Mouse (Mus musculus): ENCODE measurements around the gene Cfap74. TPM values are rescaled to one million over a fixed set of nuclear protein-coding genes. Genes with fewer than 3 reads are reported as not detected.

Gene Cfap74
- polyA plus RNA-seq, 2 experiments: 4.7 to 5.9 TPM

DNA sequence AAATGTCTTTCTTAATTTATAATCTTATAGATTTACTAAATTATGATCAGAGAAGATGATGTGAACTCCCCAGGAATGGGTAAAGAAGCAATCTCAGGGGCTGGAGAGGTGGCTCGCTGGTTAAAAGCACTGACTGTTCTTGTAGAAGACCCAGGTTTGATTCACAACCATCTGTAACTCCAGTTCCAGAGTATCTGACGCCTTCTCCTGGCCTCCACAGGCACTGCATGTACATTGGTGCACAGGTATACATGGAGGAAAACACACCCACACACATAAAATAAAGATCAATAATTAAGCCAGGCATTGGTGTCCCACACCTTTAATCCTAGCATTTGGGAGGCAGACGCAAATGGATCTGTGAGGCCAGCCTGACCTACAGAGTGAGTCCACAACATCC lies 33.8 kb downstream of the Cfap74 start:
- H3K9me3 ChIP-seq (ENCODE audit: control insufficient read depth, low read length): no peaks in the 10 kb centered on the region
- no peak for TF ChIP-seq POLR2A (IDR thresholded peaks at IDR 0.05; ENCODE audit: borderline replicate concordance, extremely low read depth, insufficient read depth, insufficient read length)
- no peaks in the 10 kb centered on the region for H3K27me3 ChIP-seq (ENCODE audit: control insufficient read depth, insufficient read depth, low read length)
- H3K9ac ChIP-seq (ENCODE audit: low read depth, low read length, severe bottlenecking): no peak overlapping the region
- ATAC-seq (ENCODE audit: low FRiP score, low read depth): no peak
- H3K27ac ChIP-seq (replicated peaks; ENCODE audit: low read depth, low read length): no peak overlapping the region
- no peak overlapping the region for H3K4me3 ChIP-seq (replicated peaks; ENCODE audit: low read length)
- H3K4me2 ChIP-seq (replicated peaks; ENCODE audit: low read depth, low read length, severe bottlenecking): no peak overlapping the region
- no peak for DNase-seq (ENCODE audit: low spot score)
- no peaks in the 10 kb centered on the region for H3K36me3 ChIP-seq (ENCODE audit: control insufficient read depth, insufficient read depth, low read length)
- WGBS: 71% methylated on average over 3 of the region's 3 CpGs
- no peaks in the 10 kb centered on the region for H3K4me1 ChIP-seq (ENCODE audit: control insufficient read depth, insufficient read depth, low read length)

DNA sequence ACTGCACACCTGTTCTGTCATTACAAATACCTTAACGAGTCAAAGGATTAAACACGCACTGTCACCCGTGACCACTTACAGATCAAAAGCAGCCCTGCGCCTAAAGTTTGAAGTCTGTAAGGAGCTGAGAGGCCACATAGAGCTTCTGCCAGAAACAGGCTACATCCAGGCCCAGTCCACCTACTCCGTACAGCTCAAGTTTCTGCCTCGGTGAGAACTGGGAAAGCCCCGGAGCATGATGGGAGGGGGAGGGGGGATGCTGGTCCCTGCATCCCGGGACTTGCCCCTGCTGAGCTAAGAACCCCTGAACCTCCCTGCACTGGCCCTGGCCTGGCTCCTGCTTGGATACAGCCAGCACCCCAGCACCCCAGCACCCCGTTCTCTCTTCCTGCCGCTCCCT lies 42.6 kb downstream of the Cfap74 start:
- no peaks in the 10 kb centered on the region for H3K36me3 ChIP-seq (ENCODE audit: control insufficient read depth, insufficient read depth, low read length)
- no peak; the same call in 1 of the 2 replicates for ATAC-seq (ENCODE audit: low FRiP score, low read depth)

DNA sequence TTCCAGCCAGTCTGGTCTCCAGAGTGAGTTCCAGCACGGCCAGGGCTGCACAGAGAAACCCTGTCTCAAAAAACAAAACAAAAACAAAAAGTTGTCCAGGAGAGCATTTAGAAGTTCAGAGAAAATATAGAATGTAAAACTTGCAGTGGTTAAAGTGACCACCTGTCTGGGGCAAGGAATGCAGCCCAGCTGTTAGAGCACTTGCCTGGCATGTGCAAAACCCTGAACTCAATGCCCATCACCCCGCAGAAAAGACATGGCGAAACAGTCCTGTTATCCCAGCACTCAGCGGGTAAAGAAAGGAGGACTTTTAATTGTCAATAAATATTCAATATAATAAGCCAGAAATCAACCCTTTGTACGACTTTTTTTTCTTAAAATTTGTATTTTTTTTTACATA lies 49.6 kb downstream of the Cfap74 start:
- no peak overlapping the region for H3K4me2 ChIP-seq (replicated peaks; ENCODE audit: low read depth, low read length, severe bottlenecking)
- DNase-seq (ENCODE audit: low spot score): no peak
- no peak overlapping the region for H3K27ac ChIP-seq (replicated peaks; ENCODE audit: low read depth, low read length)
- no peak for ATAC-seq (ENCODE audit: low FRiP score, low read depth)
- H3K36me3 ChIP-seq (ENCODE audit: control insufficient read depth, insufficient read depth, low read length): no peaks in the 10 kb centered on the region
- H3K9me3 ChIP-seq (ENCODE audit: control insufficient read depth, low read length): no peaks in the 10 kb centered on the region
- TF ChIP-seq POLR2A (IDR thresholded peaks at IDR 0.05; ENCODE audit: borderline replicate concordance, extremely low read depth, insufficient read depth, insufficient read length): no peak
- 77% methylated on average over 5 of the region's 5 CpGs for WGBS
- no peak overlapping the region for H3K4me3 ChIP-seq (replicated peaks; ENCODE audit: low read length)
- H3K4me1 ChIP-seq (ENCODE audit: control insufficient read depth, insufficient read depth, low read length): no peaks in the 10 kb centered on the region
- no peak overlapping the region for H3K9ac ChIP-seq (ENCODE audit: low read depth, low read length, severe bottlenecking)
- H3K27me3 ChIP-seq (ENCODE audit: control insufficient read depth, insufficient read depth, low read length): no peaks in the 10 kb centered on the region

More for the DNA sequence above, 42.6 kb downstream of the Cfap74 start:
- Histone ChIP-seq H3K27ac (replicated peaks; ENCODE audit: low read depth, low read length) (no peak overlapping the region), H3K4me3 (replicated peaks; ENCODE audit: low read length) (no peak overlapping the region), H3K4me2 (replicated peaks; ENCODE audit: low read depth, low read length, severe bottlenecking) (no peak overlapping the region), H3K27me3 (ENCODE audit: control insufficient read depth, insufficient read depth, low read length) (no peaks in the 10 kb centered on the region), H3K9ac (ENCODE audit: low read depth, low read length, severe bottlenecking) (no peak overlapping the region), H3K9me3 (ENCODE audit: control insufficient read depth, low read length) (no peaks in the 10 kb centered on the region), H3K4me1 (ENCODE audit: control insufficient read depth, insufficient read depth, low read length) (no peaks in the 10 kb centered on the region)
- no peak for DNase-seq (ENCODE audit: low spot score)
- no peak for TF ChIP-seq POLR2A (IDR thresholded peaks at IDR 0.05; ENCODE audit: borderline replicate concordance, extremely low read depth, insufficient read depth, insufficient read length)
- WGBS: 25% methylated on average over 9 of the region's 10 CpGs

DNA sequence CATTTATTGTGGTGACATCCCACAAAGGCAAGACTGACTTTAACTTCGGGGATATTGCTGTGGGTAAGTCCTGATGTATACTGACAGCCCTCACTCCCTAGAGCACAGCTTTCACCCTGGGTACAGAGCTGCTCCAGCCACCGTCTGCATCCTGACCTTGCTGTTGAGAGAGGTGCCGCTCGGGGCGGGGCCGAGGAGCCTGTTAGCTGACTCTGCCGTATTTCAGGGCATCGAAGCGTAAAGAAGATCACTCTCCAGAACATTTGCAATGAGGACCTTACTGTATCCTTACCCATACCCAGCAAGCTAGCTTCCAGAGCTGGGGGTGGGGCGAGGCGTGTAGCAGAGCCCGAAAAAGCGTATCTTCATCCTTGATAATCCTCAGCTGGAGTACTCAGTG lies 54.1 kb downstream of the Cfap74 start:
- Histone ChIP-seq H3K36me3 (ENCODE audit: control insufficient read depth, insufficient read depth, low read length) (no peaks in the 10 kb centered on the region), H3K4me2 (replicated peaks; ENCODE audit: low read depth, low read length, severe bottlenecking) (no peak overlapping the region), H3K4me3 (replicated peaks; ENCODE audit: low read length) (no peak overlapping the region), H3K9ac (ENCODE audit: low read depth, low read length, severe bottlenecking) (no peak overlapping the region), H3K27me3 (ENCODE audit: control insufficient read depth, insufficient read depth, low read length) (no peaks in the 10 kb centered on the region), H3K27ac (replicated peaks; ENCODE audit: low read depth, low read length) (no peak overlapping the region), H3K4me1 (ENCODE audit: control insufficient read depth, insufficient read depth, low read length) (no peaks in the 10 kb centered on the region), H3K9me3 (ENCODE audit: control insufficient read depth, low read length) (no peaks in the 10 kb centered on the region)
- 79% methylated on average over 13 of the region's 13 CpGs for WGBS
- ATAC-seq (ENCODE audit: low FRiP score, low read depth): no peak
- TF ChIP-seq POLR2A (IDR thresholded peaks at IDR 0.05; ENCODE audit: borderline replicate concordance, extremely low read depth, insufficient read depth, insufficient read length): no peak
- DNase-seq (ENCODE audit: low spot score): no peak

DNA sequence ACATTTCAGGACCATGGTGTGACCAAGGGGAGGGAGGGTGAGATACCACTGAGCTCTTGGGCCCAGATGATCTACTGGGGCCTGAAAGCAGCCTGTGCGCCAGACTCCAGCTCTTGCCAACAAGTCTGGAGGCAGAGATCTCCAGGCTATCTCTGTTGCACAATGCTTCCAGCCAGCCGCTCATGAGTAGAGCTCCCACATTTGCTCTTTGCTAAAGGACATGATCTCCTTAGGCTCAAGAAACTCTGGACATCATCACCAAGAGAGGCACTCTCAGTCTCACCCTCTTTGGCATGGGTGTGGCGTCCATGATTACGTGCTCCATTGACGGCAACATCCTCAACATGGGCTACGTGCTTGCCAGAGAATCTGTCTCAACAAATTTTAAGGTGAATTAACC lies 54.6 kb downstream of the Cfap74 start:
- Histone ChIP-seq H3K4me2 (replicated peaks; ENCODE audit: low read depth, low read length, severe bottlenecking) (no peak overlapping the region), H3K9me3 (ENCODE audit: control insufficient read depth, low read length) (no peaks in the 10 kb centered on the region), H3K4me3 (replicated peaks; ENCODE audit: low read length) (no peak overlapping the region), H3K27me3 (ENCODE audit: control insufficient read depth, insufficient read depth, low read length) (no peaks in the 10 kb centered on the region), H3K36me3 (ENCODE audit: control insufficient read depth, insufficient read depth, low read length) (no peaks in the 10 kb centered on the region), H3K27ac (replicated peaks; ENCODE audit: low read depth, low read length) (no peak overlapping the region), H3K4me1 (ENCODE audit: control insufficient read depth, insufficient read depth, low read length) (no peaks in the 10 kb centered on the region), H3K9ac (ENCODE audit: low read depth, low read length, severe bottlenecking) (no peak overlapping the region)
- DNase-seq (ENCODE audit: low spot score) (no peak), ATAC-seq (ENCODE audit: low FRiP score, low read depth) (no peak)
- no peak for TF ChIP-seq POLR2A (IDR thresholded peaks at IDR 0.05; ENCODE audit: borderline replicate concordance, extremely low read depth, insufficient read depth, insufficient read length)
- WGBS: 88% methylated on average over 6 of the region's 6 CpGs

DNA sequence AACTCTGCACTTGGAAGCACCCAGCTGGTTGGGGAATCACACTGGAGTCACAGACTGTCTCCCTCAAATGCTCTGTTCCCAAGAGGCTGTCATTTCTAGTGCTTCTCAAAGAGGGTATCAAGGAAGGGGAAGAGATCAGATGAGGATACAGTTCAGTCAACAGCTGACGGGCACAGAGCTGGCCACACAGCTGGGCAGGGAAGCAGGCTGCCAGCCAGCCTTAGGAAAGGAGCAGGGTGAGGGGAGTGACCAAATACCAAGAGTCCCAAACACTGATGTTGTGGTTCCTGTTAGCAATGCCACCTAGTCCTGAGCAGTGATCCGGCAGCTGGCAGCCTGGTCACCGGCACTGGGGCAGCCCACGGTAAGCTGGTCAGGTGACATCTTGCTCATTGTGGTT lies 55.1 kb downstream of the Cfap74 start:
- H3K27me3 ChIP-seq (ENCODE audit: control insufficient read depth, insufficient read depth, low read length): no peaks in the 10 kb centered on the region
- no peak overlapping the region for H3K9ac ChIP-seq (ENCODE audit: low read depth, low read length, severe bottlenecking)
- 90% methylated on average over 4 of the region's 4 CpGs for WGBS
- DNase-seq (ENCODE audit: low spot score) (no peak), ATAC-seq (ENCODE audit: low FRiP score, low read depth) (no peak)
- no peak overlapping the region for H3K4me3 ChIP-seq (replicated peaks; ENCODE audit: low read length)
- TF ChIP-seq POLR2A (IDR thresholded peaks at IDR 0.05; ENCODE audit: borderline replicate concordance, extremely low read depth, insufficient read depth, insufficient read length): no peak
- 0 out of 2 replicates have a peak, but pooled peaks cover under 1% of the 10 kb centered on the region for H3K4me1 ChIP-seq (ENCODE audit: control insufficient read depth, insufficient read depth, low read length)
- H3K4me2 ChIP-seq (replicated peaks; ENCODE audit: low read depth, low read length, severe bottlenecking): no peak overlapping the region
- H3K9me3 ChIP-seq (ENCODE audit: control insufficient read depth, low read length): no peaks in the 10 kb centered on the region
- H3K36me3 ChIP-seq (ENCODE audit: control insufficient read depth, insufficient read depth, low read length): no peaks in the 10 kb centered on the region
- no peak overlapping the region for H3K27ac ChIP-seq (replicated peaks; ENCODE audit: low read depth, low read length)
